Mouse (Mus musculus): Measurements from ENCODE around the gene Csrp2.

DNA sequence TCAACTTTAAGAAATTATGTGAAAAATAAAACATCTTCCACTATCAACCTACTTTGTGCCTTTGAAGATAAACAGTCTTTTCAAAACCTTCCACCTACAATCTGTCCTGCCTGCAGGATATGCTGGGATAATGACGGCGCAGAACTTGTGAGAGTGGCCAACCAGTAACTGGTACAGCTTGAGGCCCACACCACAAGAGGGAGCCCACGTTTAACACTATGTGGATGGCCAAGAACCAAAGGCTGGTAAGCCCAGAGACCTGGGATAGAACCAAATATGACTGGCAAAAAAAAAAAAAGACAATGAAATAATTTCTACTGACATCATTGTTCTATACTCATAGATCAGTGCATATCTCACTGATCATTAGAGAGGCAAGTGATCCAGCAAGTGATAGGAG is 54.9 kb downstream of the Csrp2 start:
- TF ChIP-seq NRF1 (IDR thresholded peaks at IDR 0.05; ENCODE audit: insufficient read depth, low read depth, low read length, poor library complexity, severe bottlenecking) = no peak
- TF ChIP-seq POLR2AphosphoS2 (IDR thresholded peaks at IDR 0.05; ENCODE audit: low read length) = no peak
- TF ChIP-seq MEF2A (IDR thresholded peaks at IDR 0.05; ENCODE audit: extremely low read depth, insufficient replicate concordance, low read depth, low read length, poor library complexity, severe bottlenecking) = no peak
- TF ChIP-seq GATA1 (IDR thresholded peaks at IDR 0.05; ENCODE audit: low read depth, low read length) = no peak
- TF ChIP-seq TBP (IDR thresholded peaks at IDR 0.05; ENCODE audit: low read depth, low read length) = no peak
- TF ChIP-seq CTCF (IDR thresholded peaks at IDR 0.05 in 2 of 3, conservative IDR thresholded peaks at IDR 0.05 in 1 of 3; ENCODE audit: control insufficient read depth in 1 of 3, insufficient read depth in 1 of 3, low read depth in 2 of 3, low read length in 3 of 3, poor library complexity in 1 of 3, severe bottlenecking in 1 of 3) = peak in 2 of 3 experiments; percentile 42 to 57; a peak in 5 of 6 replicates
